Mouse (Mus musculus) MEL (cell line): Measurements from ENCODE around the gene Cry2. TPM values are rescaled to one million over a fixed set of nuclear protein-coding genes. Genes with fewer than 3 reads are reported as not detected.
A peak's percentile ranks its signal among the peaks of the same experiment; 100 is the strongest.

Experiments
- DNase-seq: peaks from one replicate; pipeline ENCODE4 v3.0.0; 2011; ENCODE audit warnings: low read depth, low spot score
- H3K27ac ChIP-seq: 2 replicates; pipeline ENCODE4 v1.5.1; 2012; ENCODE audit warnings: low read depth, mild to moderate bottlenecking, control low read depth, low read length, moderate library complexity; ENCODE audit not compliant: control insufficient read depth
- H3K27me3 ChIP-seq, 2 experiments: fragments of 150-350 bp in 1 of 2; sonication (generic) in 1 of 2; 2 replicates each; pipeline ENCODE4 v1.6.1; 2012; ENCODE audit warnings: low read length in 2 of 2, mild to moderate bottlenecking in 2 of 2, improper control_type of control experiment in 1 of 2, moderate library complexity in 1 of 2; ENCODE audit not compliant: insufficient read depth in 2 of 2, control insufficient read depth in 1 of 2
- H3K36me3 ChIP-seq, 2 experiments: 2 replicates each; pipeline ENCODE4 v1.6.1; 2012 to 2014; ENCODE audit warnings: low read length in 2 of 2, improper control_type of control experiment in 1 of 2, inconsistent platforms in 1 of 2, mild to moderate bottlenecking in 1 of 2; ENCODE audit not compliant: insufficient read depth in 2 of 2, control insufficient read depth in 1 of 2
- H3K4me1 ChIP-seq, 2 experiments: fragments of 150-350 bp in 1 of 2; sonication (generic) in 1 of 2; 2 replicates each; pipeline ENCODE4 v1.6.1; 2012; ENCODE audit warnings: low read length in 2 of 2, improper control_type of control experiment in 1 of 2, mild to moderate bottlenecking in 1 of 2; ENCODE audit not compliant: insufficient read depth in 2 of 2, control insufficient read depth in 1 of 2
- H3K4me3 ChIP-seq, 2 experiments: fragments of 150-350 bp in 1 of 2; sonication (generic) in 1 of 2; 2 replicates each; pipeline ENCODE4 v1.5.1; 2012; ENCODE audit warnings: low read depth in 2 of 2, low read length in 2 of 2, mild to moderate bottlenecking in 2 of 2, moderate library complexity in 2 of 2, control low read depth in 1 of 2, improper control_type of control experiment in 1 of 2; ENCODE audit not compliant: control insufficient read depth in 1 of 2, insufficient read depth in 1 of 2
- H3K79me2 ChIP-seq: 2 replicates; pipeline ENCODE4 v1.6.1; 2012; ENCODE audit warnings: mild to moderate bottlenecking, low read length, moderate library complexity; ENCODE audit not compliant: control insufficient read depth, poor library complexity, insufficient read depth
- H3K9ac ChIP-seq: 2 replicates; pipeline ENCODE4 v1.6.1; 2012; ENCODE audit warnings: low read depth, mild to moderate bottlenecking, control low read depth, low read length, moderate library complexity; ENCODE audit not compliant: control insufficient read depth, poor library complexity, severe bottlenecking
- H3K9me3 ChIP-seq: fragments of 150-350 bp; sonication (generic); replicated peaks from 2 replicates; pipeline ENCODE4 v1.6.1; 2012; ENCODE audit warnings: mild to moderate bottlenecking, low read length, improper control_type of control experiment, moderate library complexity; ENCODE audit not compliant: insufficient read depth
- BHLHE40 ChIP-seq: IDR thresholded peaks from 2 replicates; pipeline ENCODE4 v1.6.1; 2012; ENCODE audit warnings: low read depth, mild to moderate bottlenecking, inconsistent platforms, low read length, improper control_type of control experiment, borderline replicate concordance
- CHD1 ChIP-seq: IDR thresholded peaks from 2 replicates; pipeline ENCODE4 v1.6.1; 2012; ENCODE audit warnings: low read depth, mild to moderate bottlenecking, inconsistent platforms, low read length, improper control_type of control experiment
- CTCF ChIP-seq, 3 experiments: IDR thresholded peaks in 2 of 3; conservative IDR thresholded peaks in 1 of 3; 2 replicates each; pipeline ENCODE4 v1.5.1; 2011 to 2012; ENCODE audit warnings: low read length in 3 of 3, low read depth in 2 of 3, mild to moderate bottlenecking in 2 of 3, improper control_type of control experiment in 1 of 3, inconsistent platforms in 1 of 3, mixed read lengths in 1 of 3, moderate library complexity in 1 of 3; ENCODE audit not compliant: control insufficient read depth in 1 of 3, insufficient read depth in 1 of 3, poor library complexity in 1 of 3, severe bottlenecking in 1 of 3
- E2F4 ChIP-seq: IDR thresholded peaks from 2 replicates; pipeline ENCODE4 v1.6.1; 2011; ENCODE audit warnings: low read depth, low read length, improper control_type of control experiment, borderline replicate concordance
- ETS1 ChIP-seq: IDR thresholded peaks from 2 replicates; pipeline ENCODE4 v1.6.1; 2012; ENCODE audit warnings: low read depth, mild to moderate bottlenecking, inconsistent platforms, low read length, improper control_type of control experiment, moderate library complexity
- GABPA ChIP-seq: IDR thresholded peaks from 2 replicates; pipeline ENCODE4 v1.6.1; 2012; ENCODE audit warnings: low read depth, mild to moderate bottlenecking, inconsistent platforms, low read length, improper control_type of control experiment, moderate library complexity
- HCFC1 ChIP-seq: IDR thresholded peaks from 2 replicates; pipeline ENCODE4 v1.6.1; 2012; ENCODE audit warnings: low read depth, mild to moderate bottlenecking, inconsistent platforms, low read length, improper control_type of control experiment, moderate library complexity
- MAZ ChIP-seq: IDR thresholded peaks from 2 replicates; pipeline ENCODE4 v1.6.1; 2012; ENCODE audit warnings: low read depth, mild to moderate bottlenecking, inconsistent platforms, low read length, improper control_type of control experiment
- MYC ChIP-seq: IDR thresholded peaks from 2 replicates; pipeline ENCODE4 v1.6.1; 2011; ENCODE audit warnings: low read depth, mild to moderate bottlenecking, low read length, improper control_type of control experiment, moderate library complexity
- POLR2A ChIP-seq, 2 experiments: IDR thresholded peaks; 2 replicates each; pipeline ENCODE4 v1.6.1; 2011 to 2012; ENCODE audit warnings: low read length in 2 of 2, mild to moderate bottlenecking in 2 of 2, control low read depth in 1 of 2, improper control_type of control experiment in 1 of 2, low read depth in 1 of 2, moderate library complexity in 1 of 2; ENCODE audit not compliant: control insufficient read depth in 1 of 2, insufficient read depth in 1 of 2, poor library complexity in 1 of 2
- RAD21 ChIP-seq: IDR thresholded peaks from 2 replicates; pipeline ENCODE4 v1.6.1; 2011; ENCODE audit warnings: mild to moderate bottlenecking, low read depth, low read length, improper control_type of control experiment
- SMC3 ChIP-seq: IDR thresholded peaks from 2 replicates; pipeline ENCODE4 v1.6.1; 2011; ENCODE audit warnings: low read depth, low read length, improper control_type of control experiment
- USF2 ChIP-seq, 2 experiments: IDR thresholded peaks; 2 replicates each; pipeline ENCODE4 v1.6.1; 2011 to 2012; ENCODE audit warnings: improper control_type of control experiment in 2 of 2, low read length in 2 of 2, borderline replicate concordance in 1 of 2, inconsistent platforms in 1 of 2, low read depth in 1 of 2, mild to moderate bottlenecking in 1 of 2; ENCODE audit not compliant: insufficient read depth in 1 of 2
- polyA plus RNA-seq, 2 experiments: library from polyadenylated mRNA; stranded (reverse) in 1 of 2; unstranded in 1 of 2; fragments of >175 nt in 1 of 2; fragments of >200 nt in 1 of 2; gene quantifications; 2 replicates each; pipeline versions ENCODE4 v1.2.1 to v1.2.4; 2012; ENCODE audit warnings: low replicate concordance in 2 of 2, low read depth in 1 of 2; ENCODE audit not compliant: insufficient read length in 2 of 2, insufficient read depth in 1 of 2, missing spikeins in 1 of 2
- total RNA-seq: library from RNA; depleted of rRNA; stranded (reverse); fragments of 300-350 nt; gene quantifications from 2 replicates; pipeline ENCODE4 v1.2.3, GENCODE M21; 2012

The Cry2 gene
- total and polyA plus RNA-seq, 3 experiments = 13.3 to 36.2 TPM; not detected in 1

DNA sequence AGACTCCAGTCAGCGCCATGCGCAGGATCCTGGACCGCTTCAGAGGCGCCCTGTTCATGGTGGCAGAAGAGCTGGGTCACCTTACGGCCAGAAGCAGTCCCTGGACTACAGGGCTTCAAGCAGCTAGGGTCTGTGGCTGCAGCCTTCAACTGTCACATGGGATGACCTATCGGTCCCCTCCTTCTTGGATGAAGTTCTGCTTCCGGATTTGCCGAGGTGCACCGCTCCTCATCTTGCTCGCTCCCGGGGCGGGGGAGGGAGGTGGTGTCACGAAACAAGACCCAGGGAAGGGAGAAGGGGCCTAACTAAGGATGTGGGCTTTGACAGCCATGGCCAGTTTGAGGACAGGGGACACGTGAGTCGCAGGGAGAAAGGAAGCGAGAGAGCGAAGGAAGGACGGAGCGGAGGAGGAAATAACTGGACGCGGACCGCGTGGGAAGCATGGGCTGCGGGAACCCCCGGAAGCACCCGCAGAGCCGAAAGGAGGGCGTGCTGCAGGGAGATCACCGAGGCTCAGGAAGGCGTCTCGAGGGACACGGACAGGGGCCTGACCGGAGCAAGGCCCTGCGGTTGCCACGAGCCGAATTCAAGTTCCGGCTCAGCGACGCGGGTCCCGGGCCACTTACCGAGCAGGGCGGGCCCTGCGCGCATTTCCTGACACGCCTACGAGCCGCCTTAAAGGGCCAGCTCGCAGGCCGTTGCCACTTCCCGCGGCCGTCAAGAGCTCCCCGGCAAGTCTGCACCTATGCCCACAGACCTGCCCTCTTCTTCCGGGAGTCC lies 25.5 kb upstream of the Cry2 start (continued):
- TF ChIP-seq BHLHE40 (no peak), POLR2A (IDR thresholded peaks at IDR 0.05; ENCODE audit: control insufficient read depth in 1 of 2, insufficient read depth in 1 of 2, low read depth in 1 of 2, low read length in 2 of 2, poor library complexity in 1 of 2) (peak; percentile 86 to 93)
- TF ChIP-seq, all 39 proteins: peak for 17

GRCm38 (mm10) chr2:92458481-92458880 lies 24.6 kb upstream of the Cry2 start:
- no peak for DNase-seq
- Histone ChIP-seq H3K79me2 (peaks cover 39% of the 10 kb centered on the region), H3K27ac (no peak overlapping the region), H3K36me3 (peaks cover 4 to 28% of the 10 kb centered on the region in 2 experiments; a peak in 3 of 4 replicates), H3K4me3 (peak overlapping the region; percentile 80 to 88), H3K27me3 (no peaks in the 10 kb centered on the region), H3K9ac (peak overlapping the region; percentile 88), H3K9me3 (no peaks in the 10 kb centered on the region), H3K4me1 (peaks cover 7 to 28% of the 10 kb centered on the region in 2 experiments)
- TF ChIP-seq HCFC1 = no peak

DNA sequence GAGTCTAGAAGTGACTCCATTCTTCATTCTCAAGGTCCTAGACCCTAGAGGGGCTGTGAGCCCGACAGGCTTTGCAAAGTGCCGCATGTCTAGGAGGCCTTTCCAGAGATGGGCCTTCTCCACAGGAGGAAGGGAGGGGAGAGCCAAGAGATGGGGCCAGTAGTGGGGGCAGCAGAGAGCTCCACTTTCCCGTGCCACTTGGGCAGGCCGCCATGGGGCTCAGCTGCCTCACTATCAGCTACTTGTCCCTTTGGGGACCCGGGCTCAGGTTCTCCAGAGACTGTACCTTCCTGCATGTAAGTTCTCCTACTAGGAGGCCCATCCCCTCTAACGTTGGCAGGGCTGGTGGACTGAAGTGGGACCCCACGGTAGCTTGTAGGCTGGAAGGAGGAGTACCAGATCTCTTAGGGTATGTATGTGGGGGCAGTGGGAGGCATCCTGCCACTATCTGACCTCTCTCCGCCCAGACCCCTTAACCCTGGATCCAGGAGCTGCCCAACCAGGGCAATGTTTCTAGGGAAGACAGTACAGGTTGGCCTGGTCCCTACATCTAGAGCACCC lies 23.2 kb upstream of the Cry2 start:
- peak; percentile 42 for DNase-seq
- peak overlapping the region; percentile 80 to 88 for H3K4me3 ChIP-seq
- H3K4me1 ChIP-seq = peaks cover 7 to 28% of the 10 kb centered on the region in 2 experiments
- H3K79me2 ChIP-seq = peaks cover 39% of the 10 kb centered on the region
- peaks cover 4 to 28% of the 10 kb centered on the region in 2 experiments; a peak in 3 of 4 replicates for H3K36me3 ChIP-seq
- peak overlapping the region; percentile 62 for H3K9ac ChIP-seq
- H3K9me3 ChIP-seq = no peaks in the 10 kb centered on the region
- TF ChIP-seq CTCF (IDR thresholded peaks at IDR 0.05 in 2 of 3, conservative IDR thresholded peaks at IDR 0.05 in 1 of 3; ENCODE audit: control insufficient read depth in 1 of 3, insufficient read depth in 1 of 3, low read depth in 2 of 3, low read length in 3 of 3, poor library complexity in 1 of 3, severe bottlenecking in 1 of 3) (peak in 1 of 3 experiments; percentile 14; a peak in 2 of 6 replicates), RAD21 (no peak), CHD1 (no peak), HCFC1 (no peak), SMC3 (0 out of 2 replicates have a peak, but pooled peaks have one; percentile 9), MYC (no peak), GABPA (0 out of 2 replicates have a peak, but pooled peaks have one; percentile 22), BHLHE40 (peak; percentile 62; the same call in 1 of the 2 replicates), USF2 (IDR thresholded peaks at IDR 0.05; ENCODE audit: borderline replicate concordance in 1 of 2, insufficient read depth in 1 of 2, low read depth in 1 of 2, low read length in 2 of 2) (no peak), ETS1 (peak; percentile 52; the same call in 1 of the 2 replicates), E2F4 (no peak), POLR2A (IDR thresholded peaks at IDR 0.05; ENCODE audit: control insufficient read depth in 1 of 2, insufficient read depth in 1 of 2, low read depth in 1 of 2, low read length in 2 of 2, poor library complexity in 1 of 2) (no peak), MAZ (peak; percentile 26; the same call in 1 of the 2 replicates)
- H3K27ac ChIP-seq = peak overlapping the region; percentile 17
- no peaks in the 10 kb centered on the region for H3K27me3 ChIP-seq
